Mouse (Mus musculus) liver, embryonic 13.5 days (tissue): ENCODE results near the gene Plpp1. TPM values are rescaled to one million over a fixed set of nuclear protein-coding genes. Genes with fewer than 3 reads are reported as not detected.

Experiments used
- ATAC-seq: fragments of 200-750 bp; cut with Nextera tagmentation; 2 replicates; pipeline ENCODE4 v1.8.0; 2017; ENCODE audit warnings: low read depth, mild to moderate bottlenecking, moderate number of reproducible peaks, moderate library complexity
- DNase-seq: peaks from one replicate; pipeline ENCODE4 v3.0.0; 2022
- H3K27ac ChIP-seq: fragments of 300-500 bp; sonication (generic); 2 replicates; pipeline ENCODE4 v1.5.1; 2015; ENCODE audit warnings: moderate library complexity, mild to moderate bottlenecking, inconsistent platforms
- H3K27me3 ChIP-seq: fragments of 300-500 bp; sonication (generic); 2 replicates; pipeline ENCODE4 v1.6.1; 2015; ENCODE audit warnings: mild to moderate bottlenecking, inconsistent platforms
- H3K36me3 ChIP-seq: fragments of 300-500 bp; sonication (generic); 2 replicates; pipeline ENCODE4 v1.6.1; 2015; ENCODE audit warnings: mild to moderate bottlenecking, inconsistent platforms
- H3K4me1 ChIP-seq: fragments of 300-500 bp; sonication (generic); replicated peaks from 2 replicates; pipeline ENCODE4 v1.6.1; 2015; ENCODE audit warnings: inconsistent platforms
- H3K4me2 ChIP-seq: fragments of 300-500 bp; sonication (generic); 2 replicates; pipeline ENCODE4 v1.6.1; 2015; ENCODE audit warnings: inconsistent platforms, mild to moderate bottlenecking, moderate library complexity
- H3K4me3 ChIP-seq: fragments of 300-500 bp; sonication (generic); replicated peaks from 2 replicates; pipeline ENCODE4 v1.5.1; 2015; ENCODE audit warnings: mild to moderate bottlenecking, inconsistent platforms
- H3K9ac ChIP-seq: fragments of 300-500 bp; sonication (generic); 2 replicates; pipeline ENCODE4 v1.6.1; 2015; ENCODE audit warnings: mild to moderate bottlenecking, inconsistent platforms
- H3K9me3 ChIP-seq: fragments of 300-500 bp; sonication (generic); replicated peaks from 2 replicates; pipeline ENCODE4 v1.6.1; 2016; ENCODE audit warnings: inconsistent platforms
- WGBS: fragments of 180-500 bp; shearing (Covaris S2); methylation state at CpG from one replicate; pipeline ENCODE4 v1.1.7; 2015; ENCODE audit not compliant: insufficient replicate concordance; 5-methylcytosine and 5-hydroxymethylcytosine counted together
- polyA plus RNA-seq: library from polyadenylated mRNA; unstranded; fragments of >200 nt; fragmentation: Nextera tagmentation; extraction: Ambion mirVana; gene quantifications from 2 replicates; pipeline ENCODE4 v1.2.1, GENCODE M21; 2015

The Plpp1 gene
- polyA plus RNA-seq, 1 experiment from 2014 or later = 31.8 TPM

- H3K27ac ChIP-seq = peak overlapping the region; percentile 94
- peak overlapping the region; percentile 97 for H3K4me2 ChIP-seq
- peaks cover 11% of the 10 kb centered on the region for H3K36me3 ChIP-seq
- H3K27me3 ChIP-seq = peaks cover 5% of the 10 kb centered on the region; the same call in 1 of the 2 replicates
- peak overlapping the region; percentile 88 for H3K9ac ChIP-seq
- no peaks in the 10 kb centered on the region for H3K9me3 ChIP-seq
- DNase-seq (peak; percentile 29), ATAC-seq (peak; percentile 41)
- WGBS = under 1% methylated on average over 21 of the region's 23 CpGs
- peak overlapping the region; percentile 89 for H3K4me3 ChIP-seq
- H3K4me1 ChIP-seq = peaks cover 38% of the 10 kb centered on the region
These were observed 901 bp downstream of the Plpp1 start for GRCm38 (mm10) chr13:112801381-112802004.

GRCm38 (mm10) chr13:112803106-112803505 lies 2.5 kb downstream of the Plpp1 start:
- no peak overlapping the region for H3K27ac ChIP-seq
- 89% methylated on average over 7 of the region's 7 CpGs for WGBS
- peaks cover 4% of the 10 kb centered on the region; the same call in 1 of the 2 replicates for H3K27me3 ChIP-seq

GRCm38 (mm10) chr13:112803661-112804060 lies 3.1 kb downstream of the Plpp1 start:
- DNase-seq (no peak), ATAC-seq (no peak)
- WGBS = 85% methylated on average over 4 of the region's 4 CpGs
- H3K9me3 ChIP-seq = no peaks in the 10 kb centered on the region
- no peaks in the 10 kb centered on the region; the same call in 1 of the 2 replicates for H3K27me3 ChIP-seq
- H3K27ac ChIP-seq = peak overlapping the region; percentile 20; the same call in 1 of the 2 replicates
- no peak overlapping the region for H3K4me3 ChIP-seq
- peak overlapping the region; percentile 30 for H3K4me2 ChIP-seq
- no peak overlapping the region for H3K9ac ChIP-seq
- H3K4me1 ChIP-seq = peaks cover 55% of the 10 kb centered on the region
- peaks cover 19% of the 10 kb centered on the region for H3K36me3 ChIP-seq

More at GRCm38 (mm10) chr13:112803106-112803505, 2.5 kb downstream of the Plpp1 start:
- no peaks in the 10 kb centered on the region for H3K9me3 ChIP-seq
- peak overlapping the region; percentile 34; the same call in 1 of the 2 replicates for H3K4me2 ChIP-seq
- DNase-seq (no peak), ATAC-seq (no peak)
- 0 out of 2 replicates have a peak overlapping the region, but pooled peaks have one; percentile 14 for H3K4me3 ChIP-seq
- peaks cover 19% of the 10 kb centered on the region for H3K36me3 ChIP-seq
- H3K9ac ChIP-seq = no peak overlapping the region
- H3K4me1 ChIP-seq = peaks cover 52% of the 10 kb centered on the region

GRCm38 (mm10) chr13:112805529-112805928 lies 4.9 kb downstream of the Plpp1 start:
- WGBS = 80% methylated on average over 3 of the region's 3 CpGs
- Histone ChIP-seq H3K27me3 (no peaks in the 10 kb centered on the region), H3K9ac (no peak overlapping the region), H3K4me2 (no peak overlapping the region), H3K27ac (peak overlapping the region; percentile 57), H3K4me1 (peaks cover 65% of the 10 kb centered on the region), H3K36me3 (peaks cover 19% of the 10 kb centered on the region), H3K9me3 (no peaks in the 10 kb centered on the region), H3K4me3 (no peak overlapping the region)
- ATAC-seq (no peak), DNase-seq (no peak)

- Histone ChIP-seq H3K4me1 (peaks cover 70% of the 10 kb centered on the region), H3K9ac (peak overlapping the region; percentile 1), H3K27me3 (no peaks in the 10 kb centered on the region), H3K36me3 (peaks cover 19% of the 10 kb centered on the region), H3K4me2 (peak overlapping the region; percentile 39), H3K4me3 (no peak overlapping the region), H3K27ac (peak overlapping the region; percentile 82), H3K9me3 (no peaks in the 10 kb centered on the region)
- WGBS = 40% methylated on average over 10 of the region's 10 CpGs
- ATAC-seq = peak; percentile 96
- DNase-seq = peak; percentile 71
These were observed 7.5 kb downstream of the Plpp1 start for GRCm38 (mm10) chr13:112807936-112808667.

- Histone ChIP-seq H3K9me3 (no peaks in the 10 kb centered on the region), H3K4me3 (no peak overlapping the region), H3K27ac (peak overlapping the region; percentile 82), H3K27me3 (no peaks in the 10 kb centered on the region), H3K36me3 (peaks cover 19% of the 10 kb centered on the region), H3K9ac (peak overlapping the region; percentile 10), H3K4me2 (peak overlapping the region; percentile 10), H3K4me1 (peaks cover 62% of the 10 kb centered on the region)
- 47% methylated on average over 7 of the region's 7 CpGs for WGBS
- DNase-seq = no peak
- peak; percentile 52 for ATAC-seq
These were observed 9.1 kb downstream of the Plpp1 start for GRCm38 (mm10) chr13:112809504-112810247.

- no peak for ATAC-seq
- Histone ChIP-seq H3K9me3 (no peaks in the 10 kb centered on the region), H3K27me3 (no peaks in the 10 kb centered on the region), H3K4me2 (0 out of 2 replicates have a peak overlapping the region, but pooled peaks have one; percentile 5), H3K9ac (peak overlapping the region; percentile 10), H3K4me1 (peaks cover 64% of the 10 kb centered on the region), H3K27ac (peak overlapping the region; percentile 82), H3K4me3 (no peak overlapping the region), H3K36me3 (peaks cover 22% of the 10 kb centered on the region)
- no peak for DNase-seq
- 62% methylated on average over 4 of the region's 4 CpGs for WGBS
These were observed 9.7 kb downstream of the Plpp1 start for GRCm38 (mm10) chr13:112810248-112810645.

GRCm38 (mm10) chr13:112810751-112811150 lies 10.2 kb downstream of the Plpp1 start:
- no peak for ATAC-seq
- H3K4me2 ChIP-seq = no peak overlapping the region
- 48% methylated on average over 9 of the region's 9 CpGs for whole genome bisulfite sequencing
- peak overlapping the region; percentile 6; the same call in 1 of the 2 replicates for H3K9ac ChIP-seq
- H3K27me3 ChIP-seq = no peaks in the 10 kb centered on the region
- peaks cover 18% of the 10 kb centered on the region for H3K36me3 ChIP-seq
- H3K9me3 ChIP-seq = no peaks in the 10 kb centered on the region
- H3K4me3 ChIP-seq = no peak overlapping the region
- DNase-seq = no peak
- H3K27ac ChIP-seq = peak overlapping the region; percentile 47
- peaks cover 66% of the 10 kb centered on the region for H3K4me1 ChIP-seq

- WGBS = 73% methylated on average over 8 of the region's 8 CpGs
- ATAC-seq = no peak
- no peak for DNase-seq
- Histone ChIP-seq H3K4me2 (no peak overlapping the region), H3K27ac (no peak overlapping the region), H3K4me3 (no peak overlapping the region), H3K9me3 (no peaks in the 10 kb centered on the region), H3K4me1 (peaks cover 76% of the 10 kb centered on the region), H3K36me3 (peaks cover 7% of the 10 kb centered on the region), H3K27me3 (no peaks in the 10 kb centered on the region), H3K9ac (no peak overlapping the region)
These were observed 11.3 kb downstream of the Plpp1 start for GRCm38 (mm10) chr13:112811708-112812403.

GRCm38 (mm10) chr13:112815996-112816395 lies 15.4 kb downstream of the Plpp1 start:
- ATAC-seq (peak; percentile 95), DNase-seq (peak; percentile 30)
- Histone ChIP-seq H3K4me2 (peak overlapping the region; percentile 15), H3K27me3 (no peaks in the 10 kb centered on the region), H3K4me3 (no peak overlapping the region), H3K27ac (peak overlapping the region; percentile 76), H3K4me1 (peaks cover 45% of the 10 kb centered on the region), H3K9ac (0 out of 2 replicates have a peak overlapping the region, but pooled peaks have one; percentile 30), H3K36me3 (peaks cover 4% of the 10 kb centered on the region; the same call in 1 of the 2 replicates), H3K9me3 (no peaks in the 10 kb centered on the region)
- 26% methylated on average over 3 of the region's 3 CpGs for WGBS
